Mouse (Mus musculus) cerebellum, adult 2 months (tissue): Measurements from ENCODE around the gene Kdelr1.

Source experiments
- CTCF ChIP-seq: fragments of 200-500 bp; IDR thresholded peaks from 2 replicates; pipeline ENCODE4 v1.5.1; 2011; ENCODE audit warnings: low read depth, mild to moderate bottlenecking, control low read depth, low read length, moderate library complexity, borderline replicate concordance; ENCODE audit not compliant: insufficient read depth
- POLR2A ChIP-seq: fragments of 200-500 bp; IDR thresholded peaks from 2 replicates; pipeline ENCODE4 v1.6.1; 2011; ENCODE audit warnings: low read length, control low read depth, borderline replicate concordance; ENCODE audit not compliant: insufficient read depth

DNA sequence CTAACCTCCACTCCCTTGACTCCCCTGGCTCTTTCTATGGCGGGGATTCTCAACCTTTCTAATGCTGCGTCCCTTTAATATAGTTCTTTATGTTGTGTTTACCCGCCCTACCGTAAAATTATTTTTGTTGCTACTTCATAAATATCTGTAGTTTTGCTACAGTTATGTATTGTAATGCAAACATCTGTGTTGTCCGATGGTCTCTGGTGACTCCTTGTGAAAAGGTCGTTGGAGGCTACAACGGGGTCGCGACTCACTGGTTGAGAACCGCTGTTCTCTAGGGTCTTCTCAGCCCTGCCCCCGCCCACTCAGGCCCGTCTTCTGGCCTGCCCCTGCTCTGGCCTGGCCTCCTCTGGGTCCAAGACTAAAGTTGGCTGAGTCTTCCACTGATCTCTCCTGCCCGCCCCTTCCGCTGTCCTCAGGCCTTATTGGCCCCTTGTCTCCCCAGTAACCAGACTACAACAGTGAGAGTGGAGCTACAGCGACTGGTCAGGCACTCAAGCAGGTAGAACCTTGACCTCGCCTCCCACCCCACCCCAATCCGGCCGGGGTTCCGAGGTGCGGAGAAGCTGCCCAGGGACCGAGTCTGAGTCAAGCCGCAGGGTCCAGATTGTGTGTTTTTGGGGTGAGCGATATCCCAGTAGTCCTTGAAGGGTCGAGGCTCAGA, 51.3 kb downstream of the Kdelr1 start, which contains the start of gene Ccdc114:
- no peak for TF ChIP-seq CTCF
- no peak for TF ChIP-seq POLR2A
